Mouse (Mus musculus): Measurements from ENCODE around the gene Pigr.

DNA sequence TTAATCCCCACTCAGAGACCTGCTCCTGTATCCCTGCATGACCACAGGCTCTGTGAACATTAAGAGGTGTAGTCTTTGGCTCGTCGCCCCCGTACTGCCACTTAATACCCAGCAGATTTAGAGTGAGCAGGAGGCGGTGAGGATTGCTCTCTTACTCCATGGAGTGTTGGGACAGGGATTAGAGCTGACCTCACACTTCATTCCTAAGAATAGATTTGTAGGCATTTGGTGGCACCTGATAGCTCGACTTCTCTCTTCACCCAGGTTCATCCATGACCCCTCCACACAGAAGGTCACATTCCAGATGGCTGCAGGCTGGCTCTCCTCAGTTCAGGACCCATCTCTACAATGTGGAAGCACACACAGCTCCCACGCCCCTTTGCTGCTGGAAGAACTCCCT is 22.2 kb upstream of the Pigr start:
- no peak for TF ChIP-seq CTCF (IDR thresholded peaks at IDR 0.05; ENCODE audit: control insufficient read depth, insufficient read depth, insufficient replicate concordance, low read depth, low read length)
- TF ChIP-seq POLR2A (IDR thresholded peaks at IDR 0.05; ENCODE audit: control insufficient read depth, low read depth, low read length): no peak
